Mouse (Mus musculus) urinary bladder, postnatal 25 days (tissue): Measurements from ENCODE around the gene Olfr328.
"Not testable (repeated sequence)": the region's sequence is repeated elsewhere in the genome, so short reads cannot be mapped to it uniquely, and the experiment has no call there.

Experiments used
- DNase-seq: peaks from one replicate; pipeline ENCODE4 v3.0.0; 2022; ENCODE audit warnings: low spot score

Gene Olfr328

DNA sequence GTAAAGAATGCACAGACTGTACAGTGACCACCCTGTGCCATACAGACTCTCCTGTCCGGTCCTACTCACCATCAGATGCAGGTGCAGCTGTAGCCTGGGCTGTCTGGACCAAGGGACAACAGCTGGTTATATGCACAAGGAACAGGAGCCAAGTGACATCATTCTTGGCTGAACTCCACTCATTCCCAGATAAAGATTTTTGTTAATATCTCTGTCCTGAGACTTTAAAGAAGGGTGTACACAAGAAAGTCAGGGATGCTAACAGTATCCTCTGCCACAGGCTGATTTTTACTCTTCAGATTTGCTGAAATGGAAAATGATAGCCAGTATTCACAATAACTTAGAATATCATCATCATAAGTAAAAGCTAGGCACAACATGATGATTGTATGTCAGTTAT lies at the start of gene Olfr328:
Gene Olfr328, minus strand, starts transcription at position 101 of the 400 bp plus-strand sequence.
- DNase-seq, result no peak

DNA sequence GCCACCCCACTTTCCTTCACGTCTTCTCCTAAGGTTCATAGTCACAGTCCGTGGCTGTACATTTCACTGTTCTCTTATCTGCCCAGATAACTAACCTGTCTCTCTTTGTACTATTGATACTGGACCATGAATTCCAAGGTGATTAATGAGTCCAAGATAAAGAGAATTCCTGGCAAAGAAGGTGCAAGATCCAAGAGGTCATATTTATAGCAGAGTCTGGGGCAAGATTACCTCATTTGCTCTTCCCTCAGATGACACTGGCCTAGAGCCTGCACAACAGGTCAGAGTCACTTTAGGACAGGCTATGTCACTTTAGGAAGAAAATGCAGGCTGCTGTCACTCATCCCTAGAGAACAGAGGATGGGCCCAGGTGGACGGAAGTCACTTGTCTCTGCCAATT lies 49.8 kb upstream of the Olfr328 start:
- DNase-seq, result no peak

DNA sequence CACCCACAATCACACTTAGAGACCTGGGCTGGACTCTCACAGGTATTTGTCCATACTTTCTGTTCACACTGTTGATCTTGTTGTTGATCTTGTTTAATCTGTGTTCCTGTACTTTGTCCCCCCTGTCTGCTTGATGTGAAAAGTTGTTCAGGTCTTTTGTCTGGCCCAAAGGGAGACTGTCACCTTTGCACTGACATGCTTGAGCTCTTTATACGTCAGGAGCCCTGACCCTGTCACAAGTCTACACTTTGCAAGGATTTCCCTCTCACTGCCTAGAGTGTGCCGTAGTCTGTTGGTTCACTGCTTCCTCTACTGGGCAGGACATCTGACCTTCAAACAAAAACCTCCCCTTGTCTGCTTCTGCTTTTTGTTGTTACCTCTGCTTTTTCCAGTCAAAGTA lies 49.3 kb upstream of the Olfr328 start:
- DNase-seq, result no peak

DNA sequence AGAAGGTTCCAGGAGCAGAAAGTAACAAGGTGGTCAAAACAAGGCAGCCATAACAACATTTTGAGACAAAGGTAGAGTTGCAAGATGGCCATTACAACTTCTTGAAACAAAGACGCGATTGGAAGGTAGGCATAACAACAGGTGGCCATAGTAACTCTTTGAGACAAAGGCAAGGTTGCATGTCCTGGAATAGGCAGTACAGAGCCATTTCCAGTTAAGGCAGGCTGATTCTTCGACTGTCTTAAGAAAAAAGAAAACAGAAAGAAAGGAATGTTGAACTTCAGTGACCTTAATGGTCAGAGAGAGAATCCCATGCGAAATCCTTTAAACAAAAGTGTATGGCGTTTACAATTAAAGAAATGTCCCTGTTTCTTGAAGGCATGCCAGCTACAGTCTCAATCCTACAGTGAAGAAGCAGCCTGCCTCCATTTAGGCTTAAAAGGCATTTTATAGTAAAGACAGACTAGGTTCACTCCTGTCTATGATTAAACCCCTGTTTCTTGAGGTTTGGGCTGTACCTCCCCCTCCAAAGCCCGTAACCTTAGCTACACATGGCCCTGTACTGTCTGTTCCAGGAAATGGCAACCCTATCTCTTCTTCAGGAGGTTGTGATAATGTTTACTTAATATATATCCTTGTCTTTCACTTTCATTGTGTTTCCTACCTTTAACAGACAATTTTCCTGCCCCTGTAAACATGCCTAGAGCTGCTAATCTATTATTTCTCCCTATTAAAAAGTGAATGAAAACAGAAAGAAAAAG lies 47.5 kb upstream of the Olfr328 start:
- no peak for DNase-seq

DNA sequence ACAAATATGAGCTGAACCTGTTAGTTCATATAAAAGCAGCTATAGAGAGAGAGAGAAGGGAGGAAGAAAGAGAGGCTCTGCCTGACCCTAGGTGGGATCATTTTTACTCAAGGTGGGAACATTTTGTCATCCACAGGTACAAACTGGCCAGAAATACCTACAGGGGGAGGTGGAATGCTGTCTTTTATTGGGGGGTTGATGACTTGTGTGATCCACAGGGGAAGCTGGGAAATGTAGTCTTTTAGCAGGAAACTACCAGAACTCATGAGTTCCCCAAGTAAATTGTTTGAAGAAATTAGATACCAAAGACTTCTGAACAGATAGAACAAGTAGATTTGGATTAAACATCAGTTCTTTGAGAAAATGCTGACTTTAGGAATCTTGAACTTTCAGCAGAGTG lies 46.6 kb upstream of the Olfr328 start:
- DNase-seq, result no peak

DNA sequence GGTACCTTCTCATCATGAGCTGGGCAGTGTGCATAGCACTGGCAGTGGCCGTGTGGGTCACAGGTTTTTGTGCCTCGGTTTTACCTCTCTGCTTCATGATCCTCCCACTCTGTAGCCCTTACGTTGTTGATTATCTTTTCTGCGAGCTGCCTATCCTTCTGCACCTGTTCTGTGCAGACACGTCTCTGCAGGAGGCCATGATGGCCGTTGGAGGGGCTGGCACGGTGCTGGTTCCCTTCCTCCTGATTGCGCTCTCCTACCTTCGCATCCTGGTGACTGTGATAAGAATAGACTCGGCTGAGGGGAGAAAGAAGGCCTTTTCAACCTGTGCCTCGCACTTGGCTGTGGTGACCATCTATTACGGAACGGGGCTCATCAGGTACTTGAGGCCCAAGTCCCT lies 42.4 kb upstream of the Olfr328 start:
- DNase-seq, result no peak

DNA sequence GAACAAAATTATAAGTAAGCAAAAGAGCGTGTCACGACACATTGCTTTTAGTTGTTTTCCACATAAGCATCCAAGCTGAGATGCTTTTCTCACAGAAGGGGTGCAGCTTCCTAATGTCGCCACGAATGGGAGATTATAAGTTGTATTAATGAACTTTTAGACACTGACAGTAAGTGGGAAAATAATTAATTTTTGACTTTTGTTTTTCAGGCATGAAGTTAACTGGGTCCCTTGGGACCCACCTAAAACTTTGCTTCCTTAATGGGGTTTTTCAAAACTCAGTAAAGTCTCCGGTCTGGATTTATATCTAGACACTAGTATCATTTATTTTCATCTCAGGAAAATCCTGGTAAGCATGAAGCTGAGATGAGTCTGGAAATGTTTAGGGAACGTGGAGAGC lies 39.4 kb upstream of the Olfr328 start, which contains the start of gene Olfr324:
Gene Olfr324, plus strand, starts transcription at position 301 of the 400 bp plus-strand sequence.
- DNase-seq, result no peak

DNA sequence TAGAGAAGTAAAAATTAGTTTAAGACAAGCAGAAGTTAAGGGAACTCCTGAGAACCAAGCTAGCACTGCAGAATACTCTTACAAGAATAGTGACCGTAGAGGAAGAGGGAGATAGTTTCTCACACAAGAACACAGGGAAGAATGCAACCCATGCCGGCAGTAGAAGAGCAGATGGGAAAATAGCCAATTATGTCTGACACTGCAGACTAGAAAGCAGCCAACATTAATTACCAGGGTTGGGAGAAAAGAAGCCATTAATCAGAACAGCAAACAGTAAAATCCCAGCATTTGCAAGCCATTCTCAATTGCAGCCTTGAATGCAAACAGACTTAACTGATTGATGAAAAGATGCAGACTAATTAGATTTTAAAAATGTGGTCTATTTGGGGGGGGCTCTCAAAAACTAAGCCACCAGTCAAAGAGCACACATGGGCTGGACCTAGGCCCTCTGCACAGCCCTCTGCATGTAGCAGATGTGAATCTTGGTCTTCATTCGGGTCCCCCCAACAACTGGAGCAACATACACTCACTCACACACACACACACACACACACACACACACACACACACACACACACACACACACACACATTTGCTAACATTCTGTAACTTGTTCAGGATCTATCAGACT lies 33.3 kb upstream of the Olfr328 start:
- no peak for DNase-seq

DNA sequence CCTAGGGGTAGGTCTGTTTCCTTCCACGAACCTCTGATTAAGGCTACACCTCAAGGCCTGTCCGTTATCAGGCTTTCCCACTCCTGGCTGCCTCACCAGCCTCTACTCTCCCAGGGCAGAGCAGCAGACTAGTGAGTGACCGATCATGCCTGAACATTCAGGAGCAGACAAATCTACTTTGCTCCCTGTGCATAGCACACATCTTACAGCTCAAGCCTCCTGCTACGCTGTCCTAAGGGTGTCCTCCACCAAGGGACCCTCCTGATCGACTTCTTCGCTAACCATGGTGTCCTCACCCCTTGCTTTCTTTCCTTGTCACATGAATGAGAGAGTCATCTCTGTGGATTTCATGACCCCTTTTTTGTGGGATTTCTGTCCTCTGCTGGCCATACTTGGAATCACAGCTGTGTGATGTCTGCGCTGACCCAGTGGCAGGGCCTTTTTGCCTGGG lies 32.5 kb upstream of the Olfr328 start:
- DNase-seq, result peak; percentile 37

DNA sequence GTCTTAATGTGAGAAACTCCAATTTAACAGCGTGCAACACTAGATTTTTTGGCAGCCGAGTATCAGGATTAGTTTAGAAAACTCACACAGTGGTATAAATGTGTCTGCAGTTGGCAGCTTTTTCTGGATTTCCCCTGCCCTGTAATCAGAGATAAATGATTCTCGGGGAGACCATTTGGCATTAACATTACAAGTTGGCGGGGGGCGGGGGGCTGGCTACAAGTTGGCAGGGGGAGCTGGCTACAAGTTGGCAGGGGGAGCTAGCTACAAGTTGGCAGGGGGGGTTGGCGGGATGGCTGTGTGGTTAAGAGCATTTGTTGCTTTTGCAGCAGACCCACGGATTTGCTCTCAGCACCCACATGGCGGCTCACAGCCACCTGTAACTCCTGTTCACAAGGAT lies 23.2 kb upstream of the Olfr328 start:
- DNase-seq, result no peak

DNA sequence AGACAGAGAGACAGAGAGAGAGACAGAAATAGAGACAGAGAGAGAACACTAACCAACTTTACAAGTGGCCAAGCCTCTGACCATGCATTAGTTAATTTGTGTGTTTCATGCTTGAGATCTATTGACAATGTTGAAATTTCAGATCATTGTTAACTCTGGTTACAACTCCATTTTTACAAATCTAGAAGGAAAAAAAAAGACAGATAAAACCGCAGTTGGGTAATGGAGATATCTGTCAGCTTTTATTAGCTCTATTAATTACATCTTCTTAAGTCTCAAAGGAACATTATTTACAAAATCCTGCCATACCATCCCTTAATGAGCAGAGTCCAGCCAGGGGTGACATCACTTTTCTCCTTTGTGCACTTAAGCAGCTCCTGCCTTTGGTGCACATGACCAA lies 22.0 kb upstream of the Olfr328 start, which contains the start of gene Olfr325:
Gene Olfr325, plus strand, starts transcription at position 301 of the 400 bp plus-strand sequence.
- no peak for DNase-seq

DNA sequence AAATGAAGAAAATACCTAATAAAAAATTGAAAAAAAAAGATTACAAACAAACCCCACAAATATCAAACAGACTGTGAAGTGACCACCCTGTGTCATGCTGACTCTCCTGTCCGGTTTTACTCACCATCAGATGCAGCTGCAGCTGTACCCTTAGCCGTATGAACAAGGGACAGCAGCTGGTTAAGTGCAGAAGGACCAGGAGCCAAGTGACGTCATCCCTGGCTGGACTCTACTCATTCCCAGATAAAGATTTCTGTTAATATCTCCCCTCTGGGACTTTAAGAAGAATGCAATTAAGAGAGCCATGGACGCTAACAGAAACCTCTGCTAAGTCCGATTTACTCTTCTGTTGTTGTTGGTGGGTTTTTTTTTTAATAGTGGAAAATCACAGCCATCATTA lies 15.0 kb upstream of the Olfr328 start, which contains the start of gene Olfr224:
Gene Olfr224, minus strand, starts transcription at position 149 of the 400 bp plus-strand sequence.
- DNase-seq, result no peak

DNA sequence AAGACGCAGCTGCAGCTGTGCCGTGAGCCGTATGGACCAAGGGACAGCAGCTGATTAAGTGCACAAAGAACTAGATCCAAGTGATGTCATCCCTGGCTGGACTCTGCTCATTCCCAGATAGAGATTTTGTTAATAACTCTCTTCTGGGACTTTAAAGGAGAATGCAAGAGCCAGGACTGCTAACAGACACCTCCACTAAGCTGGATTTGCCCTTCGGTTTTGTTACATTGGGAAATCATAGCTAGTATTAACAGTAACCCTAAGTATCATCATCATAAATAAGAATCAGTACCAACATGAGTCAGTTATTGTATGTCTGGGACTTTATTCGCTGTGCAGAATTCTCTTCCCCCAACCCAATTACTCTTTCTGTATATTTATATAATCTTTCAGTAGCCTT lies 9.1 kb downstream of the Olfr328 start, which contains the start of gene Olfr329-ps:
Gene Olfr329-ps, minus strand, starts transcription at position 101 of the 400 bp plus-strand sequence.
- no peak for DNase-seq

DNA sequence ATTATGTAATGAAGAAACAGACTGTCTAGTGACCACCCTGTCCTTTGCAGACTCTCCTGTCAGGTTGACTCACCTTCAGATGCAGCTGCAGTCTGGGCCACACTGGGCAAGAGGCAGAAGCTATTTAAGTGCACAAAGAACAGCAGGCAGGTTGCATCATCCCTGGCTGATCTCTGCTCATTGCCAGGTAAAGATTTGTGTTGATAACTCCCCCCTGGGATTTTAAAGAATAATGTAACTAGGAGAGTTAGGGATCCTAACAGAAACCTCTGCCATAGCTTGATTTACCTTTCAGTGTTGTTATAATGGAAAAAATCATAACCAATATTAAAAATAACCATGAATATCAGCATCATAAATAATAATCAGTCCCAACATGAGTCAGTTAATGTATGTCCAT lies 20.7 kb downstream of the Olfr328 start, which contains the start of gene Olfr330:
Gene Olfr330, minus strand, starts transcription at position 101 of the 400 bp plus-strand sequence.
- not testable (repeated sequence) for DNase-seq

DNA sequence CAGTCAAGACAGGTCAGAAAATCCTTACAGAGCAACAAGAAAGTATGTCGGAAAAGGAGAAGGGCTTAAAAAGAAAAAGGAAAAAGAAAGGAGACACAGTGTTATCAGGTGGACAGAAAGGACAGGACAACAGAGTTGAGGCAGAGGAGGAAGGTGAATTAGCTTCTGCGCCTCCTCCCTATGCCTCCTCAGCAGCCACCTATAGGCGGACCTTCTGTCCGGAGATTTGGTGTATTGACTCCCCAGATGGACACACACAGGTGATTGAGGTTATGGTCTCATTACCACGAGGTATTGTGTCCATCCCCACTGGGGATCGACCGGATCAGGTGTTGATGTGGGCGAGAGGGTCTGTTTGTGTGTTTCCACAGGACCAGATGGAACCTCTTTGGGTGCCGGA lies 35.7 kb downstream of the Olfr328 start:
- DNase-seq, result peak; percentile 20

DNA sequence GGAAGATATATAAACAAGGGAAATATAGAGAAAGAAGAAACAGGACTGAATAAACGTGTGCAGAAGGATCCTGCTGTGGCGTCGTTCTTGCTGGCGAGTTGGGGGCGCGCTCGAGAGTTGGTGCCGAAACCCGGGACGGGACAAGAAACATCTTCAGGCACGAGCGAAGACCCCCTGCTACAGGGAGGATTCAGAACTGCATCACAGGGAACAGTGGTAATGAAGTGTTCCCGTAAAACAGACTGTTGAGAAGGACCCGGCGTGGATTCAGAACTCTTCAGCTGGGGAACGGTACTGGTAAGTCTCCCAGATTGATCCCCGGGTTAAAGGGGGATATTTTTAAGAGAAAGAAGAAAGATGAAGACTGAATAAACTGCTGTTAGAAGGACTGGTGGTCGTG lies 36.5 kb downstream of the Olfr328 start:
- DNase-seq, result peak; percentile 79

DNA sequence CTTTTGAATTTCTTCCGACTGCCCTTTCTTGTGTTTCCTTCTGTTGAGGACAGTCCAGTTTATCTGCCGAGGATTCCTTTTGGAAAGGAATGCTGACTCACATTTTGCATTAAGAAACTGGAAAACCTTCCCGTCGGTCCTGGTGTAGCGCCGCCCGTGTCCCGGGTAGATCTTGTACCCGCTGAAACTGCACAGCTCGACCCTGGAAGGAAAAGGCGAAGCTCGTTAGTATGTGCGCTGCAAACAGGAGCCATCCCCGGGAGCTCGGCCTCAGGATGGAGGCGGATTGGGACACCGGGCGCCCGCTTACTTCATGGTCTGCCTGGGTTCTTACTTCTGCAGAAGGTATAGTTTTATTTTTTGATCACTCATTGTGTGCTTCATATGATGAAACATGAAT lies 46.4 kb downstream of the Olfr328 start:
- not testable (repeated sequence) for DNase-seq

DNA sequence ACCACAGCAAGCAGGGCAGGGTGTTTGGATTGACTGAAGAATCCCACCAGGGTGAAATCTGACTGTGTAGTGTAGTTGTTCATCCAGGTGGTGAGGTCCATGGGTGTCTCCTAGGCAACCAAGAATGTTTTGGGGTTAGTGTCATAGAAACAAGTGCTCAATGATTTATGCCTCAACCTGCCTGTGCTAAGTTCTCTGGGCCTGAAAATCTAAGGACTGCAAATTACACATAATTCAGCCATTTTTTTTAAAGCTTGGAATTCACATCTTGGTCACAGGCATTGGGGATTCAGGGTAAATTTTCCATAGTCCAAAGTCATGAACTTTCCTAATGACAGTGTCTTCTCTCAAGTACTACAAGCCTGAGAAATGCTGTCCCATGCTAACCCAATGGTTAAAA lies 53.0 kb downstream of the Olfr328 start, which contains the start of gene Olfr331:
Gene Olfr331, minus strand, starts transcription at position 101 of the 400 bp plus-strand sequence.
- DNase-seq, result not testable (repeated sequence)
